Mouse (Mus musculus) intestine, embryonic 14.5 days (tissue): ENCODE results near the gene Tktl2. TPM values are rescaled to one million over a fixed set of nuclear protein-coding genes. Genes with fewer than 3 reads are reported as not detected.

Experiments
- ATAC-seq: fragments of 200-750 bp; cut with Nextera tagmentation; replicated peaks from 2 replicates; pipeline ENCODE4 v1.8.0; 2017; ENCODE audit warnings: low read depth, moderate number of reproducible peaks, moderate TSS enrichment, moderate library complexity; ENCODE audit not compliant: low FRiP score, low TSS enrichment
- DNase-seq: peaks from one replicate; pipeline ENCODE4 v3.0.0-alpha.2; 2018; ENCODE audit warnings: low spot score
- H3K27ac ChIP-seq: fragments of 300-500 bp; sonication (generic); 2 replicates; pipeline ENCODE4 v1.5.1; 2014; ENCODE audit warnings: low read depth, mild to moderate bottlenecking, control low read depth
- H3K27me3 ChIP-seq: fragments of 300-500 bp; sonication (generic); replicated peaks from 2 replicates; pipeline ENCODE4 v1.6.1; 2014; ENCODE audit warnings: low read length, control low read depth; ENCODE audit not compliant: control insufficient read depth, insufficient read depth
- H3K36me3 ChIP-seq: fragments of 300-500 bp; sonication (generic); 2 replicates; pipeline ENCODE4 v1.6.1; 2014; ENCODE audit warnings: low read length, control low read depth; ENCODE audit not compliant: control insufficient read depth, insufficient read depth
- H3K4me1 ChIP-seq: fragments of 300-500 bp; sonication (generic); replicated peaks from 2 replicates; pipeline ENCODE4 v1.6.1; 2014; ENCODE audit warnings: low read length, control low read depth, mixed read lengths; ENCODE audit not compliant: control insufficient read depth, insufficient read depth
- H3K4me2 ChIP-seq: fragments of 300-500 bp; sonication (generic); 2 replicates; pipeline ENCODE4 v1.6.1; 2014; ENCODE audit warnings: low read length
- H3K4me3 ChIP-seq: fragments of 300-500 bp; sonication (generic); 2 replicates; pipeline ENCODE4 v1.5.1; 2014; ENCODE audit warnings: low read depth, low read length, control low read depth, mixed read lengths
- H3K9ac ChIP-seq: fragments of 300-500 bp; sonication (generic); 2 replicates; pipeline ENCODE4 v1.6.1; 2014; ENCODE audit warnings: mild to moderate bottlenecking, low read length
- H3K9me3 ChIP-seq: fragments of 300-500 bp; sonication (generic); 2 replicates; pipeline ENCODE4 v1.6.1; 2016; ENCODE audit warnings: low read length, control low read depth; ENCODE audit not compliant: control insufficient read depth
- WGBS: fragments of 180-500 bp; shearing (Covaris S2); extraction: QIAGEN DNeasy Blood & Tissue Kit; methylation state at CpG from one replicate; pipeline ENCODE4 v1.1.7; 2014; 5-methylcytosine and 5-hydroxymethylcytosine counted together
- polyA plus RNA-seq: library from polyadenylated mRNA; unstranded; fragments of >200 nt; fragmentation: Nextera tagmentation; extraction: Ambion mirVana; gene quantifications from 2 replicates; pipeline ENCODE4 v1.2.1, GENCODE M21; 2014

Gene Tktl2
- polyA plus RNA-seq: not detected in 2 replicates

- Histone ChIP-seq H3K27ac (no peak within 1 kb of the TSS), H3K4me3 (no peak within 1 kb of the TSS), H3K9me3 (no peaks in the 10 kb centered on the region), H3K9ac (no peak within 1 kb of the TSS), H3K36me3 (no peaks in the 10 kb centered on the region), H3K4me1 (no peaks in the 10 kb centered on the region), H3K27me3 (no peaks in the 10 kb centered on the region), H3K4me2 (no peak within 1 kb of the TSS)
- WGBS: 94% methylated on average over 22 of the region's 22 CpGs
- DNase-seq (no peak), ATAC-seq (no peak)
These were observed at the start of gene Tktl2 for GRCm38 (mm10) chr8:66511537-66511936. Gene Tktl2, plus strand, starts transcription at chr8:66511756.

DNA sequence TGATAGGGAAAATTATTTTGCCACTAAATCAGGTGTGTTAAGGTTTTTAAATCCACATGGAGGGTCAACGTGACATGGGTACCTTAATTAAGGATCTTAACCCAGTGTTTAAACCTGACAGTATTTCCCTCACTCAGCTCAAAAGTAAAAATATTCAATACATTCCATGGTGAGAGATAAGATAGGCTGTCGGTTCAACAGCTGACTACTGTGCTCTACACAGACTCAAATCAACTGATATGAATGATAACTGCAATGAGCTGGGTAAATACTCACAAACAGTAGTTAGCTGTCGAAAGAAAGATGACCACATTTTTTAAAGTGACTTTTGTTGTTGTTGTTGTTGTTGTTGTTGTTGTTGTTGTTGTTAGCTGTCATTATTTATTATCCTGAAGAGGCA, 41.7 kb upstream of the Tktl2 start:
- DNase-seq (no peak), ATAC-seq (no peak)
- Histone ChIP-seq H3K36me3 (no peaks in the 10 kb centered on the region), H3K9ac (no peak overlapping the region), H3K27ac (no peak overlapping the region), H3K4me1 (no peaks in the 10 kb centered on the region), H3K4me3 (no peak overlapping the region), H3K9me3 (no peaks in the 10 kb centered on the region), H3K4me2 (no peak overlapping the region), H3K27me3 (no peaks in the 10 kb centered on the region)
- 71% methylated on average over 3 of the region's 3 CpGs for WGBS

- Histone ChIP-seq H3K27ac (no peak overlapping the region), H3K36me3 (peaks cover 64% of the 10 kb centered on the region), H3K4me3 (no peak overlapping the region), H3K4me2 (no peak overlapping the region), H3K9ac (no peak overlapping the region), H3K4me1 (no peaks in the 10 kb centered on the region), H3K9me3 (no peaks in the 10 kb centered on the region), H3K27me3 (no peaks in the 10 kb centered on the region)
- ATAC-seq (no peak), DNase-seq (no peak)
- 97% methylated on average over 3 of the region's 3 CpGs for WGBS
These were observed 34.7 kb upstream of the Tktl2 start for GRCm38 (mm10) chr8:66476880-66477279.

DNA sequence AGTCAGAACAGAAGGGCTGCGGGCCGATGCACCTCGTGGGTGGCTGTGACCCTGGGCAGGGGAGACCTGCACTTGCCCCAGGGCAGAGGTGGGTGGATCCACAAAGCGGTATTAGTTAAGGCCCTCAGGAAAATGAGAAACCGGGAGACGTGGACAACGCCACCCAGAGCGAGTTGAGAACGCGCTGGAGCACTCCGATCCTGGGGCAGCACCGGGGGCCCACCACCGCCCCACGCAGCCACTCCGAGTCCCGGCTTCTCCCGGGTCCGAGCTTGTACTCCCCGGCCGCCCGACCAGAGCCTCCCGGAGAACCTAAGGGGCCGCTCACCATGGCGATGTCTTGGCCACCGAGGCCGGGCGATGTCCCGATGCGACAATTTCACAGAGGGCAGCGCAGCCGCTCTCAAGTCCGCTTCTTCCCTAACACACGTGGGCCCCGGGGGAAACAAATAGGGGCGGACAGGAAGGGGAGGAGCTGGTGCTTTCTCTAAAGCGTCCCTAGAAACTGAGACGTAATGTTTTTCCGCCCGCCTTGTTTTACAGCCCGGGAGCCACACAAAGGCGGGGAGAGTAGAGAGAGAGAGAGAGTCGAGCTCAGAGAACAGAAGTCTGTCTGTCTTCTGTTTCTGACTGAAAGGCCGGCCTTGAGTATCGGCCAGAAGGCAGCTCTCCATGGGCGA, 25.3 kb upstream of the Tktl2 start, which contains the start of gene Tma16:
Tma16 (minus strand) TSS at position 447 of the 680 bp plus-strand sequence.
- DNase-seq (peak; percentile 98), ATAC-seq (peak; percentile 95)
- Histone ChIP-seq H3K36me3 (peaks cover 17% of the 10 kb centered on the region), H3K9me3 (no peaks in the 10 kb centered on the region), H3K4me1 (no peaks in the 10 kb centered on the region; the same call in 1 of the 2 replicates), H3K27ac (no peak within 1 kb of the TSS), H3K27me3 (no peaks in the 10 kb centered on the region), H3K9ac (peak within 1 kb of the TSS; percentile 85), H3K4me2 (peak within 1 kb of the TSS; percentile 51), H3K4me3 (peak within 1 kb of the TSS; percentile 87)
- WGBS: 0% methylated on average over 45 of the region's 45 CpGs

- no peaks in the 10 kb centered on the region for H3K27me3 ChIP-seq
- DNase-seq: no peak
- no peak overlapping the region for H3K27ac ChIP-seq
- H3K36me3 ChIP-seq: no peaks in the 10 kb centered on the region
- no peak for ATAC-seq
- H3K9me3 ChIP-seq: no peaks in the 10 kb centered on the region
- WGBS: 47% methylated on average over 3 of the region's 3 CpGs
- H3K9ac ChIP-seq: no peak overlapping the region
- no peaks in the 10 kb centered on the region; the same call in 1 of the 2 replicates for H3K4me1 ChIP-seq
- no peak overlapping the region for H3K4me3 ChIP-seq
- H3K4me2 ChIP-seq: no peak overlapping the region
These were observed 23.0 kb upstream of the Tktl2 start for GRCm38 (mm10) chr8:66488556-66488955.

DNA sequence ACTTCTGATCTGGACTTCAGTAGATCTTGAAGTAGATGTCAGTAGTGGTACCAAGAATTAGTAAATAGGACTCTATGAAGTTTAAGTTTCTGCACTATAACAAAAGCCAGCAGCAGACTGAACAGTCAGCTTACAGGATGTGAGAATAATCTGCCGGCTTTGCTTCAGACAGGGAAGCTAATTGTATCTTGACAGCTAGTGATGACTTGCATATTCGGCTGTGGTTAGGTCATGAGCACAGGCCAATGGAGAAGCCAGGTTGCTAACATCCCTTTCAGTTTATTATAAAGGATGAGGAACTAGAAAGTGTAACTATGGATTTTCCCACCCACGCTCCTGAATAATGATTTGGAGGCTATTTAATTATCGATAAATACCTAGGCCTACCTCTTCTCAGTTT, 20.9 kb upstream of the Tktl2 start:
- DNase-seq (no peak), ATAC-seq (no peak)
- no peaks in the 10 kb centered on the region for H3K36me3 ChIP-seq
- 81% methylated on average over 4 of the region's 4 CpGs for whole genome bisulfite sequencing
- no peak overlapping the region for H3K27ac ChIP-seq
- H3K9ac ChIP-seq: no peak overlapping the region
- H3K27me3 ChIP-seq: no peaks in the 10 kb centered on the region
- H3K4me3 ChIP-seq: no peak overlapping the region
- H3K4me1 ChIP-seq: no peaks in the 10 kb centered on the region
- H3K4me2 ChIP-seq: no peak overlapping the region
- H3K9me3 ChIP-seq: no peaks in the 10 kb centered on the region

DNA sequence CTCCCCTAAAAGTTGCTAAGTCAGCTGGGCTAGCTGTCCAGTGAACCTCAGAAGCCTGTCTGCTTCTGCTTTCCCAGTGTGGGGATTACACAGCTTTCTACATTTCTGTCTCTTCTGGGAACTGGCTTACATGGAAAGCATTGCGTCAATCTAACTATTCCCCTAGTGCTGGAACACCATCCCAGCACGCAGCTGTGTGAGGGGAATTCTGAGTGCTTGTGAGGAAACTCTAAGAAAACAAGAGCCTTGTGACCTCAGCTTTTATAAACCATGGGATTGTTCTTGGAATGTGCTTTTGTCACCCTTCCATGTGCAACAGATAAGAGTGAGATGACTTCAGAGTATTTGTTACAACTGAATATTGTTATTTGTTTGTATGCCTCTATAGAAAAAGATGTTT, 17.1 kb upstream of the Tktl2 start:
- DNase-seq: no peak
- no peak overlapping the region for H3K9ac ChIP-seq
- WGBS: 75% methylated on average over 2 of the region's 2 CpGs
- H3K4me3 ChIP-seq: no peak overlapping the region
- H3K27ac ChIP-seq: no peak overlapping the region
- ATAC-seq: no peak
- no peaks in the 10 kb centered on the region for H3K27me3 ChIP-seq
- no peaks in the 10 kb centered on the region for H3K4me1 ChIP-seq
- H3K4me2 ChIP-seq: no peak overlapping the region
- H3K36me3 ChIP-seq: no peaks in the 10 kb centered on the region
- no peaks in the 10 kb centered on the region for H3K9me3 ChIP-seq

GRCm38 (mm10) chr8:66495726-66496125, 15.8 kb upstream of the Tktl2 start:
- DNase-seq (peak; percentile 85), ATAC-seq (peak; percentile 83; the same call in 1 of the 2 replicates)
- Histone ChIP-seq H3K4me1 (no peaks in the 10 kb centered on the region), H3K9ac (no peak overlapping the region), H3K4me2 (no peak overlapping the region), H3K9me3 (no peaks in the 10 kb centered on the region), H3K36me3 (no peaks in the 10 kb centered on the region), H3K4me3 (no peak overlapping the region), H3K27me3 (no peaks in the 10 kb centered on the region), H3K27ac (no peak overlapping the region)
- 8% methylated on average over 8 of the region's 8 CpGs for WGBS

- H3K4me2 ChIP-seq: no peak overlapping the region
- H3K36me3 ChIP-seq: no peaks in the 10 kb centered on the region
- no peak for ATAC-seq
- H3K4me1 ChIP-seq: no peaks in the 10 kb centered on the region
- H3K9ac ChIP-seq: no peak overlapping the region
- no peaks in the 10 kb centered on the region for H3K9me3 ChIP-seq
- no peaks in the 10 kb centered on the region for H3K27me3 ChIP-seq
- no peak overlapping the region for H3K27ac ChIP-seq
- no peak overlapping the region for H3K4me3 ChIP-seq
- 36% methylated on average over 4 of the region's 4 CpGs for WGBS
- no peak for DNase-seq
These were observed 14.5 kb upstream of the Tktl2 start for GRCm38 (mm10) chr8:66496998-66497577.
